Mouse (Mus musculus): ENCODE measurements around the gene Ess2. TPM values are rescaled to one million over a fixed set of nuclear protein-coding genes. Genes with fewer than 3 reads are reported as not detected.
A peak's percentile ranks its signal among the peaks of the same experiment; 100 is the strongest.

Gene Ess2
- total RNA-seq, 4 experiments from 2014 or later, result 6.0 to 6.6 (median 6.2) TPM

GRCm38 (mm10) chr16:17921325-17922162 lies 10.4 kb upstream of the Ess2 start:
- DNase-seq (ENCODE audit: low spot score in 2 of 2), result peak; percentile 88 to 94

- DNase-seq (ENCODE audit: low spot score in 2 of 2), result no peak
These were observed 9.4 kb upstream of the Ess2 start for GRCm38 (mm10) chr16:17920586-17920985.

GRCm38 (mm10) chr16:17914307-17915249 lies 3.4 kb upstream of the Ess2 start, which contains the start of gene Gsc2:
Gene Gsc2 (minus strand): TSS chr16:17915059.
- no peak for DNase-seq (ENCODE audit: low spot score in 2 of 2)

- no peak for DNase-seq (ENCODE audit: low spot score in 2 of 2)
These were observed 12.7 kb downstream of the Ess2 start, which contains the start of the genes Dgcr2 and Tssk2 for GRCm38 (mm10) chr16:17898462-17898861. Gene Dgcr2 (minus strand): TSS chr16:17898562. Gene Tssk2 (plus strand): TSS chr16:17898637.

GRCm38 (mm10) chr16:17896091-17896490 lies 15.1 kb downstream of the Ess2 start:
- DNase-seq (ENCODE audit: low spot score in 2 of 2), result no peak

- DNase-seq (ENCODE audit: low spot score in 2 of 2), result no peak
These were observed 17.2 kb downstream of the Ess2 start, which contains the start of gene Tssk1 for GRCm38 (mm10) chr16:17893923-17894322. Gene Tssk1 (plus strand): TSS chr16:17894223.

GRCm38 (mm10) chr16:17892606-17893005 lies 18.5 kb downstream of the Ess2 start:
- no peak for DNase-seq (ENCODE audit: low spot score in 2 of 2)

- DNase-seq (ENCODE audit: low spot score in 2 of 2), result peak; percentile 99
These were observed 19.6 kb downstream of the Ess2 start, which contains the start of gene Gm20518 for GRCm38 (mm10) chr16:17891567-17891959. Gene Gm20518 (minus strand): TSS chr16:17891671.

- DNase-seq (ENCODE audit: low spot score in 2 of 2), result peak; percentile 61 to 80
These were observed 20.1 kb downstream of the Ess2 start for GRCm38 (mm10) chr16:17890917-17891566.

- DNase-seq (ENCODE audit: low spot score in 2 of 2), result no peak
These were observed 20.8 kb downstream of the Ess2 start for GRCm38 (mm10) chr16:17890342-17890727.

GRCm38 (mm10) chr16:17889689-17890341 lies 21.3 kb downstream of the Ess2 start:
- no peak for DNase-seq (ENCODE audit: low spot score in 2 of 2)

- DNase-seq (ENCODE audit: low spot score in 2 of 2), result no peak
These were observed 27.0 kb downstream of the Ess2 start for GRCm38 (mm10) chr16:17884116-17884515.

GRCm38 (mm10) chr16:17882196-17882595 lies 29.0 kb downstream of the Ess2 start:
- no peak for DNase-seq (ENCODE audit: low spot score in 2 of 2)

GRCm38 (mm10) chr16:17879571-17879970 lies 31.6 kb downstream of the Ess2 start:
- no peak for DNase-seq (ENCODE audit: low spot score in 2 of 2)

GRCm38 (mm10) chr16:17876096-17876495 lies 35.1 kb downstream of the Ess2 start:
- no peak for DNase-seq (ENCODE audit: low spot score in 2 of 2)

- no peak for DNase-seq (ENCODE audit: low spot score in 2 of 2)
These were observed 36.0 kb downstream of the Ess2 start for GRCm38 (mm10) chr16:17875174-17875573.

GRCm38 (mm10) chr16:17872995-17873394 lies 38.2 kb downstream of the Ess2 start:
- no peak for DNase-seq (ENCODE audit: low spot score in 2 of 2)

- no peak for DNase-seq (ENCODE audit: low spot score in 2 of 2)
These were observed 39.9 kb downstream of the Ess2 start for GRCm38 (mm10) chr16:17871248-17871647.

- DNase-seq (ENCODE audit: low spot score in 2 of 2), result no peak
These were observed 45.4 kb downstream of the Ess2 start for GRCm38 (mm10) chr16:17865770-17866169.

GRCm38 (mm10) chr16:17865293-17865692 lies 45.9 kb downstream of the Ess2 start:
- DNase-seq (ENCODE audit: low spot score in 2 of 2), result no peak

- DNase-seq (ENCODE audit: low spot score in 2 of 2), result no peak
These were observed 52.6 kb downstream of the Ess2 start for GRCm38 (mm10) chr16:17858592-17858991.
